In genomic region chr12:111938623-111939177, GRCm38 (mm10) we compare ENCODE assay signal across 9 mouse cellular contexts. TPM values are rescaled to one million over a fixed set of nuclear protein-coding genes. Genes with fewer than 3 reads are reported as not detected.
DNase-seq lines count a peak whose midpoint lies in the region; ATAC-seq lines count a peak whose summit lies in the region.
"Had no signal": no experiment of that assay in that cellular context is flagged by ENCODE, and none has a peak within 500 bp of the region (broad histone marks: within the 10 kb centered on the region; RNA-seq: fewer than 3 reads in every experiment).

No protein-coding gene starts in this region.

- no peak overlapping the region for H3K9ac ChIP-seq in kidney, embryonic 16.5 days (replicated peaks; ENCODE audit: low read length)
- no peak overlapping the region for H3K9ac ChIP-seq in embryonic facial prominence, embryonic 12.5 days
- H3K9ac ChIP-seq in liver, embryonic 16.5 days (ENCODE audit: low read depth, low read length), result no peak overlapping the region
- H3K9ac ChIP-seq: liver, embryonic 15.5 days had no signal

- H3K27ac ChIP-seq in kidney, embryonic 16.5 days (ENCODE audit: low read length), result peak overlapping the region; percentile 94
- peak overlapping the region; percentile 92 for H3K27ac ChIP-seq in embryonic facial prominence, embryonic 12.5 days
- H3K27ac ChIP-seq in liver, embryonic 16.5 days (ENCODE audit: low read length), result no peak overlapping the region
- H3K27ac ChIP-seq: liver, embryonic 15.5 days had no signal

- ATAC-seq in kidney, embryonic 16.5 days (ENCODE audit: low FRiP score, low TSS enrichment), result peak; percentile 60
- peak; percentile 70 for ATAC-seq in embryonic facial prominence, embryonic 12.5 days (ENCODE audit: insufficient number of reproducible peaks, insufficient read depth, low FRiP score, low TSS enrichment)
- ATAC-seq in liver, embryonic 16.5 days (ENCODE audit: low read depth), result peak; percentile 12; the same call in 1 of the 2 replicates
- ATAC-seq in CD4-positive, CD25-positive, alpha-beta regulatory T cell, adult 4 months, result no peak

- peaks cover 43% of the 10 kb centered on the region for H3K4me1 ChIP-seq in kidney, embryonic 16.5 days (ENCODE audit: insufficient read depth, low read length)
- peaks cover 35% of the 10 kb centered on the region for H3K4me1 ChIP-seq in embryonic facial prominence, embryonic 12.5 days
- H3K4me1 ChIP-seq in liver, embryonic 16.5 days (ENCODE audit: control insufficient read depth, low read depth, low read length), result peaks cover 25% of the 10 kb centered on the region

- WGBS in kidney, embryonic 16.5 days, result 19% methylated on average over 1 of the region's 1 CpGs
- WGBS in embryonic facial prominence, embryonic 12.5 days, result 10% methylated on average over 1 of the region's 1 CpGs
- 35% methylated on average over 1 of the region's 1 CpGs for WGBS in liver, embryonic 16.5 days (ENCODE audit: insufficient replicate concordance)

- H3K4me3 ChIP-seq in kidney, embryonic 16.5 days (ENCODE audit: low read length), result no peak overlapping the region
- no peak overlapping the region for H3K4me3 ChIP-seq in embryonic facial prominence, embryonic 12.5 days
- H3K4me3 ChIP-seq in liver, embryonic 16.5 days (ENCODE audit: low read depth, low read length), result no peak overlapping the region
- H3K4me3 ChIP-seq: liver, embryonic 15.5 days had no signal

- DNase-seq in kidney, adult 18-20 months, result no peak
- peak; percentile 72 for DNase-seq in R1 (ENCODE audit: low read depth, low spot score)
- DNase-seq in Muller cell, postnatal 12 days (ENCODE audit: inconsistent ontology term), result no peak
- no peak for DNase-seq in layer of hippocampus, adult 11-12 months (ENCODE audit: low spot score)

- no peaks in the 10 kb centered on the region for H3K36me3 ChIP-seq in kidney, embryonic 16.5 days (ENCODE audit: insufficient read depth, low read length)
- H3K36me3 ChIP-seq in embryonic facial prominence, embryonic 12.5 days, result no peaks in the 10 kb centered on the region
- no peaks in the 10 kb centered on the region for H3K36me3 ChIP-seq in liver, embryonic 16.5 days (ENCODE audit: control insufficient read depth, insufficient read depth)
- H3K36me3 ChIP-seq: liver, embryonic 15.5 days had no signal

- H3K27me3 ChIP-seq in kidney, embryonic 16.5 days (ENCODE audit: insufficient read depth, low read length), result no peaks in the 10 kb centered on the region
- H3K27me3 ChIP-seq in embryonic facial prominence, embryonic 12.5 days, result no peaks in the 10 kb centered on the region
- no peaks in the 10 kb centered on the region for H3K27me3 ChIP-seq in liver, embryonic 16.5 days (ENCODE audit: control insufficient read depth, insufficient read depth, low read depth, low read length)
- H3K27me3 ChIP-seq: liver, embryonic 15.5 days had no signal

- H3K4me2 ChIP-seq in kidney, embryonic 16.5 days (replicated peaks; ENCODE audit: low read depth, low read length), result no peak overlapping the region
- peak overlapping the region; percentile 21 for H3K4me2 ChIP-seq in embryonic facial prominence, embryonic 12.5 days (replicated peaks)
- H3K4me2 ChIP-seq in liver, embryonic 16.5 days (ENCODE audit: low read depth, low read length), result no peak overlapping the region
- H3K4me2 ChIP-seq: liver, embryonic 15.5 days had no signal

- no peaks in the 10 kb centered on the region for H3K9me3 ChIP-seq in kidney, embryonic 16.5 days (ENCODE audit: low read length)
- no peaks in the 10 kb centered on the region for H3K9me3 ChIP-seq in embryonic facial prominence, embryonic 12.5 days
- H3K9me3 ChIP-seq in liver, embryonic 16.5 days (replicated peaks; ENCODE audit: control insufficient read depth, low read length), result no peaks in the 10 kb centered on the region
- H3K9me3 ChIP-seq: liver, embryonic 15.5 days had no signal

RNA-seq across cellular contexts. Expression of gene Atp5mpl, which starts 28.1 kb away (rescaled TPM):
- 713 and 717 TPM in 2 replicates for polyA plus RNA-seq in kidney, embryonic 16.5 days (2015; fragmentation: Nextera tagmentation; extraction: Ambion mirVana)
- 617 and 661 TPM in 2 replicates for polyA plus RNA-seq in embryonic facial prominence, embryonic 12.5 days (2016; fragmentation: Nextera tagmentation; extraction: Ambion mirVana)
- 457 and 494 TPM in 2 replicates for polyA plus RNA-seq in liver, embryonic 16.5 days (2015; fragmentation: Nextera tagmentation; extraction: Ambion mirVana)
- 100 to 1,000 TPM; 202 to 279 TPM for polyA plus RNA-seq in CD4-positive, CD25-positive, alpha-beta regulatory T cell, adult 4 months (2017; shearing (Covaris generic))

RNA-seq across cellular contexts. Expression of gene Ppp1r13b, which starts 30.8 kb away (rescaled TPM):
- polyA plus RNA-seq in kidney, embryonic 16.5 days (2015; fragmentation: Nextera tagmentation; extraction: Ambion mirVana), result 7.4 and 14.7 TPM in 2 replicates
- polyA plus RNA-seq in embryonic facial prominence, embryonic 12.5 days (2016; fragmentation: Nextera tagmentation; extraction: Ambion mirVana), result 13.5 and 14.1 TPM in 2 replicates
- 1.4 and 1.9 TPM in 2 replicates for polyA plus RNA-seq in liver, embryonic 16.5 days (2015; fragmentation: Nextera tagmentation; extraction: Ambion mirVana)
- 10 to 100 TPM; 10.7 to 15.1 TPM for polyA plus RNA-seq in CD4-positive, CD25-positive, alpha-beta regulatory T cell, adult 4 months (2017; shearing (Covaris generic))

RNA-seq across cellular contexts. Expression of gene Tdrd9, which starts 32.7 kb away (rescaled TPM):
- 0.45 and 0.75 TPM in 2 replicates for polyA plus RNA-seq in kidney, embryonic 16.5 days (2015; fragmentation: Nextera tagmentation; extraction: Ambion mirVana)
- 0.73 and 0.75 TPM in 2 replicates for polyA plus RNA-seq in embryonic facial prominence, embryonic 12.5 days (2016; fragmentation: Nextera tagmentation; extraction: Ambion mirVana)
- 0.07 and 0.14 TPM in 2 replicates for polyA plus RNA-seq in liver, embryonic 16.5 days (2015; fragmentation: Nextera tagmentation; extraction: Ambion mirVana)
- polyA plus RNA-seq in CD4-positive, CD25-positive, alpha-beta regulatory T cell, adult 4 months (2017; shearing (Covaris generic)), result not detected

RNA-seq across cellular contexts. Expression of gene Rd3l, which starts 42.4 kb away (rescaled TPM):
- not detected in 2 replicates for polyA plus RNA-seq in kidney, embryonic 16.5 days (2015; fragmentation: Nextera tagmentation; extraction: Ambion mirVana)
- polyA plus RNA-seq in embryonic facial prominence, embryonic 12.5 days (2016; fragmentation: Nextera tagmentation; extraction: Ambion mirVana), result not detected in 2 replicates
- polyA plus RNA-seq in liver, embryonic 16.5 days (2015; fragmentation: Nextera tagmentation; extraction: Ambion mirVana), result 0.09 TPM in 1 of 2 replicates, not detected in the other
- not detected for polyA plus RNA-seq in CD4-positive, CD25-positive, alpha-beta regulatory T cell, adult 4 months (2017; shearing (Covaris generic))
- polyA plus RNA-seq: liver, embryonic 15.5 days had no signal
